Mouse (Mus musculus) CH12.LX (cell line): ENCODE results near the gene Sobp.

ENCODE experiments used
- BHLHE40 ChIP-seq: IDR thresholded peaks from 2 replicates; pipeline ENCODE4 v1.6.1; 2011; ENCODE audit warnings: mild to moderate bottlenecking, low read depth, low read length, improper control_type of control experiment
- CHD1 ChIP-seq: IDR thresholded peaks from 2 replicates; pipeline ENCODE4 v1.6.1; 2012; ENCODE audit warnings: low read depth, low read length, improper control_type of control experiment, inconsistent platforms
- CTCF ChIP-seq, 2 experiments: IDR thresholded peaks in 1 of 2; conservative IDR thresholded peaks in 1 of 2; 2 replicates each; pipeline ENCODE4 v1.5.1; 2011 to 2012; ENCODE audit warnings: low read depth in 2 of 2, low read length in 2 of 2, improper control_type of control experiment in 1 of 2, inconsistent platforms in 1 of 2, mild to moderate bottlenecking in 1 of 2, moderate library complexity in 1 of 2
- EP300 ChIP-seq: IDR thresholded peaks from 2 replicates; pipeline ENCODE4 v1.6.1; 2011; ENCODE audit warnings: low read length, improper control_type of control experiment
- JUND ChIP-seq: conservative IDR thresholded peaks from 2 replicates; pipeline ENCODE4 v1.6.1; 2011; ENCODE audit warnings: low read depth, low read length, improper control_type of control experiment
- MAFK ChIP-seq: IDR thresholded peaks from 2 replicates; pipeline ENCODE4 v1.6.1; 2011; ENCODE audit warnings: low read length, improper control_type of control experiment; ENCODE audit not compliant: insufficient replicate concordance
- MAX ChIP-seq: IDR thresholded peaks from 2 replicates; pipeline ENCODE4 v1.6.1; 2011; ENCODE audit warnings: low read length, improper control_type of control experiment
- MXI1 ChIP-seq: IDR thresholded peaks from 2 replicates; pipeline ENCODE4 v1.6.1; 2011; ENCODE audit warnings: mild to moderate bottlenecking, low read depth, low read length, improper control_type of control experiment
- NRF1 ChIP-seq: IDR thresholded peaks from 2 replicates; pipeline ENCODE4 v1.6.1; 2014; ENCODE audit warnings: low read depth, mild to moderate bottlenecking, inconsistent platforms, low read length, improper control_type of control experiment, moderate library complexity
- POLR2A ChIP-seq: IDR thresholded peaks from 2 replicates; pipeline ENCODE4 v1.6.1; 2011; ENCODE audit warnings: low read depth, mild to moderate bottlenecking, improper control_type of control experiment, low read length
- POLR2AphosphoS2 ChIP-seq: IDR thresholded peaks from 2 replicates; pipeline ENCODE4 v1.6.1; 2011; ENCODE audit warnings: low read depth, low read length, improper control_type of control experiment
- SIN3A ChIP-seq: IDR thresholded peaks from 2 replicates; pipeline ENCODE4 v1.6.1; 2012; ENCODE audit warnings: low read length, improper control_type of control experiment, inconsistent platforms
- ZC3H11A ChIP-seq: IDR thresholded peaks from 2 replicates; pipeline ENCODE4 v1.6.1; 2012; ENCODE audit warnings: low read depth, mild to moderate bottlenecking, inconsistent platforms, low read length, improper control_type of control experiment
- ZMIZ1 ChIP-seq: IDR thresholded peaks from 2 replicates; pipeline ENCODE4 v1.6.1; 2012; ENCODE audit warnings: low read depth, mild to moderate bottlenecking, inconsistent platforms, low read length, improper control_type of control experiment

DNA sequence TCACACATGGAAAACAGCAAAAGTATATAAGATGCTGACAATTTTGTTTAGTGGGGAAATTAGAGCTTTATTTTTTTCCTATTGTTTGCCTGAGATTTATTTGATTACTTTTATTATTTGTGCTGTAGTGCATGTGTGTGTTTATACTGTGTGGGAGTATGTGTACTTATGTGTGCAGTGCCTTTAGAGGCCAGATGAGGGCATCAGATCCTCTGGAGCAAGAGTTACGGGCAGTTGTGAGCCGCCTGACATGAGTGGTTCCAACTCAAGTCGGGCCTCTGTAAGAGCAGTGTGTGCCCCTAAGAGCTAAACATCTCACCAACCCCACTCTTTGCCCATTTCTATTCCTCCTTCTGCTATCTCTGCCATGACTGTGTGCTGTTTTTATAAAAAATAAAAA, 7.5 kb downstream of the Sobp start:
- TF ChIP-seq POLR2A = no peak
- no peak for TF ChIP-seq SIN3A
- no peak for TF ChIP-seq MAFK
- no peak for TF ChIP-seq MAX
- TF ChIP-seq CTCF (conservative IDR thresholded peaks at IDR 0.05 in 1 of 2, IDR thresholded peaks at IDR 0.05 in 1 of 2; ENCODE audit: low read depth in 2 of 2, low read length in 2 of 2) = no peak
- no peak for TF ChIP-seq EP300
- no peak for TF ChIP-seq MXI1
- TF ChIP-seq POLR2AphosphoS2 = no peak
- TF ChIP-seq ZMIZ1 = no peak
- no peak for TF ChIP-seq BHLHE40
- TF ChIP-seq JUND = no peak
- no peak for TF ChIP-seq CHD1
- no peak for TF ChIP-seq NRF1
- TF ChIP-seq ZC3H11A = no peak
